Mouse (Mus musculus): Measurements from ENCODE around the gene Adamts16.

Adamts16 gene

GRCm38 (mm10) chr13:70832593-70833138 lies 8.9 kb downstream of the Adamts16 start:
- no peak for DNase-seq (ENCODE audit: low spot score in 2 of 2)

- no peak for DNase-seq (ENCODE audit: low spot score in 2 of 2)
Measured at GRCm38 (mm10) chr13:70831041-70831440, 10.6 kb downstream of the Adamts16 start.

- no peak for DNase-seq (ENCODE audit: low spot score in 2 of 2)
Measured at GRCm38 (mm10) chr13:70827507-70827906, 14.1 kb downstream of the Adamts16 start.

GRCm38 (mm10) chr13:70825265-70825664 lies 16.3 kb downstream of the Adamts16 start:
- no peak for DNase-seq (ENCODE audit: low spot score in 2 of 2)

GRCm38 (mm10) chr13:70823757-70824156 lies 17.9 kb downstream of the Adamts16 start:
- no peak for DNase-seq (ENCODE audit: low spot score in 2 of 2)

- no peak for DNase-seq (ENCODE audit: low spot score in 2 of 2)
Measured at GRCm38 (mm10) chr13:70818982-70819381, 22.6 kb downstream of the Adamts16 start.

- no peak for DNase-seq (ENCODE audit: low spot score in 2 of 2)
Measured at GRCm38 (mm10) chr13:70814423-70814822, 27.2 kb downstream of the Adamts16 start.

- DNase-seq (ENCODE audit: low spot score in 2 of 2) = no peak
Measured at GRCm38 (mm10) chr13:70805506-70805905, 36.1 kb downstream of the Adamts16 start.

- DNase-seq (ENCODE audit: low spot score in 2 of 2) = no peak
Measured at GRCm38 (mm10) chr13:70802849-70803248, 38.8 kb downstream of the Adamts16 start.

- DNase-seq (ENCODE audit: low spot score in 2 of 2) = no peak
Measured at GRCm38 (mm10) chr13:70799322-70799721, 42.3 kb downstream of the Adamts16 start.

- DNase-seq (ENCODE audit: low spot score in 2 of 2) = no peak
Measured at GRCm38 (mm10) chr13:70798396-70798795, 43.2 kb downstream of the Adamts16 start.

- no peak for DNase-seq (ENCODE audit: low spot score in 2 of 2)
Measured at GRCm38 (mm10) chr13:70794074-70794572, 47.5 kb downstream of the Adamts16 start.

- DNase-seq (ENCODE audit: low spot score in 2 of 2) = no peak
Measured at GRCm38 (mm10) chr13:70793660-70794059, 48.0 kb downstream of the Adamts16 start.

GRCm38 (mm10) chr13:70792950-70793349 lies 48.7 kb downstream of the Adamts16 start:
- no peak for DNase-seq (ENCODE audit: low spot score in 2 of 2)

- no peak for DNase-seq (ENCODE audit: low spot score in 2 of 2)
Measured at GRCm38 (mm10) chr13:70789806-70790205, 51.8 kb downstream of the Adamts16 start.

GRCm38 (mm10) chr13:70789022-70789421 lies 52.6 kb downstream of the Adamts16 start:
- no peak for DNase-seq (ENCODE audit: low spot score in 2 of 2)

- DNase-seq (ENCODE audit: low spot score in 2 of 2) = no peak
Measured at GRCm38 (mm10) chr13:70785078-70785477, 56.5 kb downstream of the Adamts16 start.

- no peak for DNase-seq (ENCODE audit: low spot score in 2 of 2)
Measured at GRCm38 (mm10) chr13:70784126-70784525, 57.5 kb downstream of the Adamts16 start.

GRCm38 (mm10) chr13:70779781-70780180 lies 61.8 kb downstream of the Adamts16 start:
- DNase-seq (ENCODE audit: low spot score in 2 of 2) = no peak

- DNase-seq (ENCODE audit: low spot score in 2 of 2) = no peak
Measured at GRCm38 (mm10) chr13:70778872-70779554, 62.6 kb downstream of the Adamts16 start.

GRCm38 (mm10) chr13:70771100-70771499 lies 70.5 kb downstream of the Adamts16 start:
- DNase-seq (ENCODE audit: low spot score in 2 of 2) = no peak

GRCm38 (mm10) chr13:70769156-70769555 lies 72.5 kb downstream of the Adamts16 start:
- no peak for DNase-seq (ENCODE audit: low spot score in 2 of 2)

GRCm38 (mm10) chr13:70767462-70767861 lies 74.1 kb downstream of the Adamts16 start:
- no peak for DNase-seq (ENCODE audit: low spot score in 2 of 2)
